Mouse (Mus musculus): ENCODE measurements around the gene Parva.
A peak's percentile ranks its signal among the peaks of the same experiment; 100 is the strongest.

The Parva gene

DNA sequence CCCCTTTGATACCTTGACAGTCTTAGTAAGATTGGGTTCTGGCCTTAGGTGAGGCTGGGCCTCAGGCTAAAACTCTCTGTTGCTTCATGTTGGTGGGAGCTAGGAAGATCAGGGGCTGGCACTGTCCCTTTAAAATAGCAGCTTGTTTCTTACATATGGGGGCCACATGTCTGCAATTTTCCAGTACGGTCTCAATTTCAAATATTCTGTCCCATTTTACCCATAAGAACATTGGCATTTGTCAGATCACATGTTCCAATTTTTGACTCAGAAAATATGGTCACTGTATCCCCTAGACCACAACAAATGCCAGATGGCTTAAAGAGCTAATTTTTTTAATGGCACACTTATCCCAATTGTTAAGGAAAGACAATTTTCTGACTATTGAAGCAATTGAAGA is 85.6 kb downstream of the Parva start:
- no peak for DNase-seq (ENCODE audit: low spot score)

GRCm38 (mm10) chr7:112514636-112515193 is 87.4 kb downstream of the Parva start:
- DNase-seq (ENCODE audit: low spot score), result no peak

DNA sequence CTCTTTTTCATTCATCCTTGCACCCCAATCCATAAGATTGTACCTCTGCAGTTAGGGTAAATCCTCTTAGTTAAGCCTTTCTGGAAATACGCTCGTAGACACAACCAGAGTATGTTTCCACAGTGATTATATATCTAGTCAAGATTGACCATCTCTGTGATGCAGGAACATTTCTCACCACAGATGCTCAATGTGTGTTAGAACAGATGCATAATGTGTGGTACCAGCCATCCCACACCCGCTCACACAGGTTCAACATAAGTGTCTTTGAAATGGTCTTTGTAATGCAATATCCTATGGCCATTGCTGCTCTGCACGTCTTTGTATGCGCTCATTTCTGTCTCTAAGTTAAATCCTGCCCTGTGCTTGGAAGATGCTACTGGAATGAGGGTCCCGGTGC is 98.2 kb downstream of the Parva start:
- no peak for DNase-seq (ENCODE audit: low spot score)

DNA sequence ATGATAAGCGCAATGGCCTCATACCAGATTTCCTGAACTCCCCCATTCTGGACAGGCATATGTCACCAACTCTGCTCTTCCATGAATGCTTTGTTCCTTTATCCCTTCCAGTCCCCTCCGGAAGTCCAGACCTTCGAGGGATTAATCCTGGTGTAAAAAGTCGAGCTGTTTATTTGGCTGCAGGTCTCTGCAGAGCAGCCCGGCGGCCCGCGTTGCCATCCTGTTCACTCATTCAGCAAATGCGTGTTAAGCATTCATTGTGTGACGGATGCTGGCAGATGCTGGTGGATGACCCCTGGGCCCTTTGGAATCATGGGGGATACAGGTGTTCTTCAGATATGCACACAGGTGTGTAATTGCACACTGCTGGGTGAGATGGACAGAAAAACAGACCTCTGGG is 98.9 kb downstream of the Parva start:
- DNase-seq (ENCODE audit: low spot score), result no peak

GRCm38 (mm10) chr7:112527230-112527629 is 99.9 kb downstream of the Parva start:
- no peak for DNase-seq (ENCODE audit: low spot score)

DNA sequence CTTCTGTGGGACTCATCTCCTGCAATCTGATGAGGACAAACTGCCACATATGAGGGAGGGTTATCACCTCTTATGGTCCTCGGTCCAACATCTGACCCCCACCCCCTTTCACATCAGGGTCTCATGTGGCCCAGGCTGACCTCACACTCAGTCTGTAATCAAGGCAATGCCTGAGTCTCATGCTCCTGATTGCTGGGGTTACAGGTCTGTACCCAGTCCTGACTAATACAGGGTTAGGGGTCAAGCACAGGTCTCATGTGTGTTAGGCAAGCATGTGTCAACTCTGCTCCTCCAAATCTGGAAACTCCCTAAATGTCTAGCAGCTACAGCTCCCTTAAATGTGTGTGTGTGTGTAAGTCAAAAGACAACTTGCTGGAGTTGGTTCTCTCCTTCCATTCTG is 100.8 kb downstream of the Parva start:
- no peak for DNase-seq (ENCODE audit: low spot score)

DNA sequence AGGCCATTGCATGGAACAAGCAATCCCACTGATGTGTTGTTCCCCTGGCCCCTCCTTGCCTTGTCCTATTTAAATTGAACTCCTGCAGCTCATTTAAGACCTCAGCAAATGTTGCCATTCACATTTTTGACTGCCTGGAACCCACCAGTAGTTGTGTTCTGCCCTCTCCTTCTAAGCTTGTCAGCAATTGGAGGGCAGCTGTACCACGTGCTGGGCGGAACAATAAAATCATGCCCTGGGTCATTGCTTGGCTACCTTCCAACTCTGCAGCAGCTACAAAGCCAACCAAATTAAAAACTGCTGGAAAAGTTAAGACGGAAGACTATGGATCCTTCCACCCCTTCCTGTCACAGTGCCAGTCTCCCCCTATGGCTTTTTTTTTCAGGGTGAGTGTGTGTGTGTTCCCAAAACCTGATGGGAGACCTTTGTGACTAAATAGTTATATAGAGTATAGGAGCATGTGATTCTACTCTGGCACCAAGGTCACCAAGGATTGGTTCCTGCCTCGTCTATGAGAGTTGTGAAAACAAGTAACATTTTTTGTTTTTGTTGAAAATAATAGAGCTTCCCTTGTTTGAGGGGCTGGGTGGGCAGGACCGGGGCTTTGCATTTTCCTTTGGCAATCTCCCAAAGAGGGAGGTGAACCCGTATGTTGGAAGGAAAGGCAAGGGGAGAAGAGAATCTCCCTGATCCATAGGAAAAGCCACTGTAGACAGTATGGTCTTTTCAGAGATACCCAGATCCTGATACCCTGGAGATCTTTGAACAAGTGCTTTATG is 101.5 kb downstream of the Parva start:
- no peak for DNase-seq (ENCODE audit: low spot score)

GRCm38 (mm10) chr7:112530924-112531323 is 103.6 kb downstream of the Parva start:
- DNase-seq (ENCODE audit: low spot score), result no peak

DNA sequence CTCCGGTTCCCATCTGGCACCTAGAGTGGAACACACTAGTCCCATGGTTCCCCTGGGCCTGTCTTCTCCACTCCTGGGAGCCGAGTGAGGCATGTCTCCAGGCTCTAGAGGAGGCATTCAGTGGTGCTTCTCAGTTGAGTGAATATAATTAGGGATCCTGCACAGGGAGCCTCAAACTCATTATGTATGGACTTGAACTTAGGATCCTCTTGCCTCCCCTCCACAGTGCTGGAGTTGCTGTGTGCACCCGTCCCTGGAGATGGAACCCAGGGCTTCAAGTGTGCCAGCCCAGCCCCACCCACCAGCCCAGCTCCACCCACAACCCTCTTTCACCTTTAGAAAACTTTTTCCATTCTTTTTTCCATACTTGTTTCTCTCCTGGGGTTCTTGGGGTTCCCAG is 106.8 kb downstream of the Parva start:
- no peak for DNase-seq (ENCODE audit: low spot score)

GRCm38 (mm10) chr7:112535408-112535921 is 108.2 kb downstream of the Parva start:
- DNase-seq (ENCODE audit: low spot score), result peak; percentile 43

- DNase-seq (ENCODE audit: low spot score), result no peak
Measured at GRCm38 (mm10) chr7:112549136-112549535, 121.8 kb downstream of the Parva start.

GRCm38 (mm10) chr7:112561504-112561903 is 134.2 kb downstream of the Parva start:
- no peak for DNase-seq (ENCODE audit: low spot score)

GRCm38 (mm10) chr7:112567004-112567403 is 139.7 kb downstream of the Parva start:
- no peak for DNase-seq (ENCODE audit: low spot score)

DNA sequence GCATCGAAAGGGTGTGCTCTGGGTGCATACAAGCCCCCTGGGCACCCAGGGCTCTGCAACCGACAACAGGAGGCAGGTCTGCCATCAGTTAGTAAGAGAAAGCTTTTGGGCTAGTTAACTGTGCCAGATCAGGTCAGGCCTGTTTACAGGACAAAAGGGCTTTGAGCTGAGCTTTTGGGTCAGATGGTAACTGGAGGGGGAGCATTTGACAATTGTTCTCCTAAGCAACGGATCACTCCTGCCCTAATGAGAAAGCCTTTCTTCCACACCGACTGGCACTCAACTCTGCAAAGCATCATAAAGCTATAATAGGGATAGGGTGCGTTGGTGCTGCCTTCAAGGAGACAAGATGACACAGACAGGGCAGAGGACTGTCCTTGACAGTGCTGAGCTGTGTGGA is 141.7 kb downstream of the Parva start:
- DNase-seq (ENCODE audit: low spot score), result no peak

DNA sequence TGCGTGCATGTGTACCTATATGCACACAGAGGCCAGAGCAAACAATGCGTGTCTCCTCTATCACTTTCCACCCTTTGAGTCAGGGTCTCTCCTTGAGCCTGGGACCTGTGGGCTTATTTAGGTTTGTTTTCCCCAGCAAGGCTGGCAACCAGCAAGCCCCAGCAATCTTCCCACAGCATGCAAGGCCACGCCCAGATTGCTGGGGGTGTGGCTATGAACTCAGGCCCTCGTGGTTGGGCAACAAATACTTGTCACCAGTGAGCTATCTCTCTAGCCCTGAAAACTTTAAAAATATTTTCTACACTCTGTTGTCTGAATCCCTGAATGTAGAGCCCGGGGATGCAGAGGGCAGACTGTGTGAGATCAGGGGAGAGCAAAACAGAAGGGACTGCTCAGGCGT is 154.3 kb downstream of the Parva start:
- DNase-seq (ENCODE audit: low spot score), result no peak

- no peak for DNase-seq (ENCODE audit: low spot score)
Measured at GRCm38 (mm10) chr7:112582882-112583405, 155.6 kb downstream of the Parva start.

DNA sequence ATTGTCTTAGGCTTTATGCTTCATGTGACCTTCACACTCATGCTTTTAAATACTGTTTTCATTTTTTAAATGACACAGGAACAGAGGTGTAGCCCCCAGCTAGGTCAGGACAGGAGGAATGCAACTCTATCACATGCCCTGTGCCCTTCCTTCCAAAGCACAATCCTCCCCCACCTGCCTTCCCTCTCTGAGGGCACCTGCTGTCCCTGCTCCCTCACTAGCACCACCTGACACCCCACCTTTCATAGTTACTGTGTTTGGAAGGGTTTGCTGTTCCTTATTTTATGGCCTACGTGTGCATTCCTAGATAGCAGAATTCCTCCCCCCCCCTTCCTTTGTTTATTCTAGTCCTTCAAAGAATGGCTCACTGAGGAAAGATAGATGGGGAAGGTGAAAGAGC is 160.1 kb downstream of the Parva start:
- no peak for DNase-seq (ENCODE audit: low spot score)

DNA sequence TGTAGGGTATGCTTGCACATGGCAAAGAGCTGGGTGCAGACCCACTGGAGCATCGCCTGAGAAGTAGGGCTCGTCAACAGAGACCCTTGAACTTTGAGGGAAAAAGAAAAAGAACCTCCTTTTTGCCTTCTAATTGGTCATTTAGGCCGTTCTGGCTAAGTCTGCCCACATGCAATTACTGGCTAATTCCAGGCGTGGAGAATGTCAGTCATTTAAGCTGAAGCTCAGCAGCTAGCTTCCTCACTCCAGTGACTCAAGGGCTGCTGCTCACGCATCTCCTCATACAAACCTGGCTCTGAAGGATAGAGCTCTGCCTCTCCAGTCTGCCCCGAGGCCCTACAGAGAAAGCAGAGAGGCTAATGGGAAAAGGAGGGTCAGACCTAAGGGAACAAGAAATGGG is 162.2 kb downstream of the Parva start:
- DNase-seq (ENCODE audit: low spot score), result no peak

DNA sequence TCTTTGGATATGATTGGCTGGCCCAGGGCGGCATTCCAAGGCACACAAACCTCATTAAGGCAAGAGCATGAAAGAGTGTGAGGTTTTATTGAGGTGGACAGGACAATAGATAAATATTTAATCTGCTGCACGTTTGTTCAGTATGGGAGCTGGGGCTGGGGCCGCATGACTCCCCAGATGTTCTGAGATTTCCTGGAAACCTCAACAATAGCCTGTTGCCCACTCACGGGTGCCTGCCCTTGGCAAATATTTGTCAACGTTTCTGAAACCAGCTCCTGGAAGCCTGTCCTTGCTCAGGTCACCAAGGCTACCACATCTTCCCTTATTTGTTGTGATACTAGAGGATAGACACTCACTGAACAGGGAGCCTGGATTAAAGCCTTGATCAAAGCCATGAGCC is 166.3 kb downstream of the Parva start:
- no peak for DNase-seq (ENCODE audit: low spot score)

- peak; percentile 9 for DNase-seq (ENCODE audit: low spot score)
Measured at GRCm38 (mm10) chr7:112595226-112595850, 168.0 kb downstream of the Parva start.

DNA sequence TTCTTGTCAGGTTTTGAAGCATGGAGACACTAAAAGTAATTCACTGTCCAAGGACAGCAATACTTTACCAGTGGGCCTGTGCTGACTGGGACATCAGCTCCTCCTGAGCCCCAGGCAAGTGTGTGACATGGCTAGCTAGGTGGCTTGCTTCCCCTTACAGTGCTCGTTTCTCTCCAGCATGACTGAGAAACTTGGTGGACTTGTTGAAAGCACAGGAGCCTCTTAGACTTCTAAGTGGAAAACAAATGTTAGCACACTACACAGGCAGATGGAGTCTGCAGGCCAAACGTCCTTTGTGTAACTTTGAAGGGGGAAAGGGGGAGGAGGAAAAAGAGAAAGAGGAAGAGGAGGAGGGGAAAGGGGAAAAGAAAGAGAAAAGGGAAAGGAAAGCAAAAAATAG is 172.3 kb downstream of the Parva start:
- DNase-seq (ENCODE audit: low spot score), result no peak

GRCm38 (mm10) chr7:112600163-112600562 is 172.9 kb downstream of the Parva start:
- DNase-seq (ENCODE audit: low spot score), result no peak

GRCm38 (mm10) chr7:112602966-112603365 is 175.7 kb downstream of the Parva start:
- no peak for DNase-seq (ENCODE audit: low spot score)
